Mouse (Mus musculus): ENCODE data around the gene Egfl7. TPM values are rescaled to one million over a fixed set of nuclear protein-coding genes. Genes with fewer than 3 reads are reported as not detected.

Gene Egfl7
- polyA plus RNA-seq, 1 experiment from 2014 or later, result 97.3 TPM

DNA sequence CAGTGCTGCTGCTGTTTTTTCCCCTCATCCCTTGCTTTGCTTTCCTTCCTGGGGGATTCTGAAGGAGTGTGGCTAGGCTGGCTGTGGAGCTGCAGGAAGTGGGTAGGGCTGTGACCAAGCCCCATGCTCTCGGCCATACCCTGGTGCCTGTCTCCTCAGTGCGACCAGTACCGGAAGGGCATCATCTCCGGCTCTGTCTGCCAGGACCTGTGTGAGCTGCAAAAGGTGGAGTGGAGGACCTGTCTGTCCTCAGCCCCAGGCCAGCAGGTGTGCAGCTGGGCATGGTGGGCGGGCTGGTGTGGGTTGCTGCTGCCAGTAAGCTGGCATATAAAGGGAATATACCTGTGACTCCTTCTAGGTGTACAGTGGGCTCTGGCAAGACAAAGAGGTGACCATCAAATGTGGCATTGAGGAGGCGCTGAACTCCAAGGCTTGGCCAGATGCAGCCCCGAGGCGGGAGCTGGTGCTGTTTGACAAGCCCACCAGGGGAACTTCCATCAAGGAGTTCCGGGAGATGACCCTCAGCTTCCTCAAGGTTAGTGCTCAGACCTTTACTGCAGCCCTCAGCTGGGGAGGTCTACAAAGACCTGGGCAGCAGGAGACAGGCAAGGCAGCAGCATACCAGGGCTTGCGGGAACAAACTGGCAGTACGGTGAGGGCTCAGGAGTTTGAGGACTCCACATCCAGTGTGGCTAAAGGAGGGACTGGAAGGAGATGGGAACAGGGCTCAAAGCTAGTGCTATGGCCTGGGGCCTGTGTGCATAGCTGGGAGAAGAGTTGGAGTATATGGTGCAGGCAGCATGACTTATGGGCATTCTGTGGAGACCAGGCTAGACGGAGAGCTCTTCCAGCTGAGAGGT, 55.0 kb downstream of the Egfl7 start:
- Histone ChIP-seq H3K4me3 (no peak overlapping the region), H3K4me1 (peaks cover 28% of the 10 kb centered on the region), H3K27ac (no peak overlapping the region; the same call in 1 of the 2 replicates), H3K9ac (no peak overlapping the region; the same call in 1 of the 2 replicates), H3K9me3 (no peaks in the 10 kb centered on the region), H3K36me3 (peaks cover 44% of the 10 kb centered on the region), H3K27me3 (no peaks in the 10 kb centered on the region), H3K4me2 (replicated peaks) (no peak overlapping the region)
- no peak for ATAC-seq (ENCODE audit: insufficient number of reproducible peaks, insufficient read depth, low FRiP score, low TSS enrichment)
- WGBS, result 59% methylated on average over 12 of the region's 12 CpGs

- Histone ChIP-seq H3K27ac (no peak overlapping the region; the same call in 1 of the 2 replicates), H3K9ac (no peak overlapping the region), H3K4me1 (peaks cover 27% of the 10 kb centered on the region)
These were observed 55.9 kb downstream of the Egfl7 start for GRCm38 (mm10) chr2:26635489-26636324.

GRCm38 (mm10) chr2:26636325-26636635, 56.5 kb downstream of the Egfl7 start:
- H3K4me1 ChIP-seq, result peaks cover 25% of the 10 kb centered on the region
- H3K9ac ChIP-seq, result no peak overlapping the region
- 53% methylated on average over 2 of the region's 2 CpGs for WGBS
- no peaks in the 10 kb centered on the region for H3K27me3 ChIP-seq
- no peak for ATAC-seq (ENCODE audit: insufficient number of reproducible peaks, insufficient read depth, low FRiP score, low TSS enrichment)
- no peaks in the 10 kb centered on the region for H3K9me3 ChIP-seq
- H3K4me2 ChIP-seq (replicated peaks), result no peak overlapping the region
- no peak overlapping the region for H3K4me3 ChIP-seq
- H3K27ac ChIP-seq, result no peak overlapping the region
- peaks cover 44% of the 10 kb centered on the region for H3K36me3 ChIP-seq

More at GRCm38 (mm10) chr2:26635489-26636324, 55.9 kb downstream of the Egfl7 start:
- ATAC-seq (ENCODE audit: insufficient number of reproducible peaks, insufficient read depth, low FRiP score, low TSS enrichment), result no peak
- Histone ChIP-seq H3K4me3 (no peak overlapping the region), H3K36me3 (peaks cover 44% of the 10 kb centered on the region), H3K9me3 (no peaks in the 10 kb centered on the region), H3K4me2 (replicated peaks) (no peak overlapping the region), H3K27me3 (no peaks in the 10 kb centered on the region)
- 72% methylated on average over 21 of the region's 21 CpGs for WGBS

GRCm38 (mm10) chr2:26637316-26637932, 57.6 kb downstream of the Egfl7 start:
- Histone ChIP-seq H3K9ac (no peak overlapping the region), H3K36me3 (peaks cover 44% of the 10 kb centered on the region), H3K4me3 (0 out of 2 replicates have a peak overlapping the region, but pooled peaks have one; percentile 94), H3K27me3 (no peaks in the 10 kb centered on the region), H3K4me2 (replicated peaks) (0 out of 2 replicates have a peak overlapping the region, but pooled peaks have one; percentile 79), H3K9me3 (no peaks in the 10 kb centered on the region), H3K4me1 (peaks cover 25% of the 10 kb centered on the region), H3K27ac (no peak overlapping the region)
- no peak for ATAC-seq (ENCODE audit: insufficient number of reproducible peaks, insufficient read depth, low FRiP score, low TSS enrichment)
- 75% methylated on average over 4 of the region's 4 CpGs for WGBS

DNA sequence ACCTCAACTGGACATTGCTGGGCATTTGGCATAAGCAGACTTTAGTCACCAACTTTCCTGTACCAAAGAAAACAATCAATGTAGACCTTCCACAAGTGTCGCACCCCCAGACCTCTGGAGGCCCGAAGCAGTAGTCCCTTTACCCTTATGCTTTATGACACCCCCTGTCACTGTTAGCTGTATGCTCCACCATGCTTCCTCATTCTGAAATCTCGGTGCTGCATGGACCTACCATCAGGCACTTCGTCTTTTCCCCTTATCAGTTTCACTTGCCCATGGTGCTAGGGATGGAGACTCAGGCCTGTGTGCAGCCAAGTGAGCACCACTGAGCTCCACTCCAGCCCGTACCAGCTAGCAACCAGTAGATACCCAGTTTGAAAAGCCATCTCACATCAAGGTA, 58.2 kb downstream of the Egfl7 start:
- Histone ChIP-seq H3K27me3 (no peaks in the 10 kb centered on the region), H3K4me3 (peak overlapping the region; percentile 94), H3K9me3 (no peaks in the 10 kb centered on the region), H3K36me3 (peaks cover 43% of the 10 kb centered on the region), H3K4me2 (replicated peaks) (peak overlapping the region; percentile 79), H3K27ac (no peak overlapping the region), H3K9ac (peak overlapping the region; percentile 96; the same call in 1 of the 2 replicates), H3K4me1 (peaks cover 25% of the 10 kb centered on the region)
- no peak for ATAC-seq (ENCODE audit: insufficient number of reproducible peaks, insufficient read depth, low FRiP score, low TSS enrichment)
- WGBS, result 85% methylated on average over 5 of the region's 5 CpGs

DNA sequence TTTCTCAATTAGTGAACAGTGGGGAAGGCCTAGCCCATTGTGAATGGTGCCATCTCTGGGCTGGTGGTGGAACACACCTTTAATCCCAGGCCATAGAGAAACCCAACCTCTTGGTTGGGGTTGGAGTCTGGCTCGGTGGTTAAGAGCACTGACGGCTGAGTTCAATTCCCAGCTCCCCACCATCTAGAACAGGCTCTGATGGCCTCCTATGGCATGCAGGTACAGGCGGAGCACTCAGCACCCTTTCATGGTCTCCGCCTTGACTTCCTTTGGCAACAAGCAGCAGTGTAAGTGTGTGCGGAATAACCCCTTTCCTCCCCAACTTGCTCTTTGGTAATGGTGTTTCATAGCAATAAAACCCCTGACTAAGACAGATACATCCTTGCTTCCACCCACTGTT, 58.8 kb downstream of the Egfl7 start:
- H3K27ac ChIP-seq, result no peak overlapping the region
- H3K27me3 ChIP-seq, result no peaks in the 10 kb centered on the region
- H3K4me2 ChIP-seq (replicated peaks), result peak overlapping the region; percentile 79
- H3K4me1 ChIP-seq, result peaks cover 25% of the 10 kb centered on the region
- no peaks in the 10 kb centered on the region for H3K9me3 ChIP-seq
- WGBS, result 71% methylated on average over 5 of the region's 5 CpGs
- peak overlapping the region; percentile 94 for H3K4me3 ChIP-seq
- H3K36me3 ChIP-seq, result peaks cover 41% of the 10 kb centered on the region
- peak overlapping the region; percentile 96 for H3K9ac ChIP-seq
- no peak for ATAC-seq (ENCODE audit: insufficient number of reproducible peaks, insufficient read depth, low FRiP score, low TSS enrichment)

DNA sequence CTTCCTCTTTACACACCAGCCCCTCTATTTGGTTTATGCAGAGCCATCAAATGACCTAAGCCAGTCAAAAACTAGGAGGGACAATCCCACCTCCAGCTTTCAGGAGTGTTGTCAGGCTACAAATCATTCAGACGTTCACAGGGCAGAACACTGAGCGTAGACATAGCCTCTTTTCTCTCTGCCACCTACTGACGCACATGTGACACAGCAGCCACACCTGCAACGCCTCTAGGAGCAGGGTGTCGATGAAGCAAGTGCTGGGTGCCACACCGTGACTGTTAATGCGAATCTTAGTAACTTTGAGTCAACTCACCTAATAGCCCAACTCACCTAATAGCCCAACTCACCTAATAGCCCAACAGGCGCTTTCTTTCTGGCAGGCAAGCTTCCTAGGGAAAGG, 59.3 kb downstream of the Egfl7 start:
- WGBS, result 5% methylated on average over 8 of the region's 8 CpGs
- Histone ChIP-seq H3K4me3 (peak overlapping the region; percentile 94), H3K4me1 (peaks cover 25% of the 10 kb centered on the region), H3K27me3 (no peaks in the 10 kb centered on the region), H3K36me3 (peaks cover 41% of the 10 kb centered on the region), H3K4me2 (replicated peaks) (peak overlapping the region; percentile 79), H3K9ac (peak overlapping the region; percentile 96), H3K9me3 (no peaks in the 10 kb centered on the region), H3K27ac (0 out of 2 replicates have a peak overlapping the region, but pooled peaks have one; percentile 46)
- no peak for ATAC-seq (ENCODE audit: insufficient number of reproducible peaks, insufficient read depth, low FRiP score, low TSS enrichment)

- H3K4me1 ChIP-seq, result peaks cover 25% of the 10 kb centered on the region
- peak overlapping the region; percentile 79 for H3K4me2 ChIP-seq (replicated peaks)
- WGBS, result 3% methylated on average over 49 of the region's 49 CpGs
- peak overlapping the region; percentile 94 for H3K4me3 ChIP-seq
- peak overlapping the region; percentile 96 for H3K9ac ChIP-seq
- no peaks in the 10 kb centered on the region for H3K27me3 ChIP-seq
- peak; percentile 70 for ATAC-seq (ENCODE audit: insufficient number of reproducible peaks, insufficient read depth, low FRiP score, low TSS enrichment)
- H3K9me3 ChIP-seq, result no peaks in the 10 kb centered on the region
- peaks cover 37% of the 10 kb centered on the region for H3K36me3 ChIP-seq
- peak overlapping the region; percentile 80 for H3K27ac ChIP-seq
These were observed 60.3 kb downstream of the Egfl7 start for GRCm38 (mm10) chr2:26639838-26640830.

DNA sequence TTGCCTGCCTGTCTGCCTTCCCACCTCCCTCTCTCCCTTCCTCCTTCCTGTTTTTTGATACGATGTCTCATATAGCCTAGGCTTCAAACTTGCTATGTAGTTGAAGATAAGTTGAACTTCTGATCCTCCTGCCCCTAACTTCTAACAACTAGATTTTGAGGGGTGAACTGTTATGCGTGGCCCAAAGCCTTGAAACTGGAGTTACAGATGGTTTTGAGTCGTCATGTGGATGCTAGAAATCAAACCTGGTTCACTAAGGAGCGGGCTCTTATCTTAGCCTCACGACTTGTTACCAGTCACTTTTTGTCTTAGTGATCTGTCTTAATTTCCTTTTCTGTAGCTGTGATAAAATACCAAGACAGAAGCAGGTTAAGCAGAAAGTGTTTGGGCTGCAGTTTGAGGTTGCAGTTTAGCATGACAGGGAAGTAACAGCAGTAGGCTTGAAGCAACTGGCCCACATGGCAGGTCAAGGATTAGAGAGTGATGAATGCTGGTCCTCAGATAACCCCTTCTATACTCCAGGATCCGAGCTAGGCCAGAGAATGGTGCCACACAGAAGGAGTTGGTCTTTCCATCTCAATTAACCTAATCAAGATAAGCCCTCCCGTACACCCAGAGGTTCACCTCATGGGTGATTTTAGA, 61.3 kb downstream of the Egfl7 start:
- no peaks in the 10 kb centered on the region for H3K9me3 ChIP-seq
- peaks cover 27% of the 10 kb centered on the region for H3K36me3 ChIP-seq
- H3K9ac ChIP-seq, result no peak overlapping the region; the same call in 1 of the 2 replicates
- no peaks in the 10 kb centered on the region for H3K27me3 ChIP-seq
- no peak overlapping the region for H3K4me2 ChIP-seq (replicated peaks)
- peaks cover 25% of the 10 kb centered on the region for H3K4me1 ChIP-seq
- H3K27ac ChIP-seq, result no peak overlapping the region
- H3K4me3 ChIP-seq, result no peak overlapping the region
- no peak for ATAC-seq (ENCODE audit: insufficient number of reproducible peaks, insufficient read depth, low FRiP score, low TSS enrichment)
- 77% methylated on average over 7 of the region's 7 CpGs for WGBS
